Mouse (Mus musculus): ENCODE measurements around the gene Ctss. TPM values are rescaled to one million over a fixed set of nuclear protein-coding genes. Genes with fewer than 3 reads are reported as not detected.

The Ctss gene
- polyA plus RNA-seq, 1 experiment from 2014 or later: 19.0 TPM

GRCm38 (mm10) chr3:95598734-95599133, 72.1 kb downstream of the Ctss start:
- ATAC-seq (ENCODE audit: insufficient number of reproducible peaks, insufficient read depth, low FRiP score, low read depth): no peak

GRCm38 (mm10) chr3:95601287-95601686, 74.7 kb downstream of the Ctss start:
- 95% methylated on average over 3 of the region's 3 CpGs for WGBS

More at GRCm38 (mm10) chr3:95598734-95599133, 72.1 kb downstream of the Ctss start:
- H3K9me3 ChIP-seq (ENCODE audit: control insufficient read depth, low read length): no peaks in the 10 kb centered on the region
- H3K36me3 ChIP-seq (ENCODE audit: control insufficient read depth, insufficient read depth, low read length): peaks cover 39% of the 10 kb centered on the region
- no peak overlapping the region for H3K4me3 ChIP-seq (ENCODE audit: control insufficient read depth in 1 of 2, insufficient read depth in 1 of 2, low read depth in 1 of 2, low read length in 2 of 2)
- H3K27ac ChIP-seq (replicated peaks in 1 of 2; ENCODE audit: control insufficient read depth in 1 of 2, insufficient read depth in 1 of 2, low read depth in 2 of 2, low read length in 2 of 2): no peak overlapping the region
- H3K4me1 ChIP-seq (ENCODE audit: control insufficient read depth in 2 of 2, insufficient read depth in 2 of 2, low read length in 2 of 2): no peaks in the 10 kb centered on the region
- no peaks in the 10 kb centered on the region for H3K27me3 ChIP-seq (ENCODE audit: control insufficient read depth, insufficient read depth, low read length)
- no peak overlapping the region for H3K4me2 ChIP-seq (ENCODE audit: low read length)
- no peak overlapping the region for H3K9ac ChIP-seq (ENCODE audit: low read length)

More at GRCm38 (mm10) chr3:95601287-95601686, 74.7 kb downstream of the Ctss start:
- Histone ChIP-seq H3K4me3 (ENCODE audit: control insufficient read depth in 1 of 2, insufficient read depth in 1 of 2, low read depth in 1 of 2, low read length in 2 of 2) (no peak overlapping the region), H3K36me3 (ENCODE audit: control insufficient read depth, insufficient read depth, low read length) (peaks cover 23% of the 10 kb centered on the region; the same call in 1 of the 2 replicates), H3K4me2 (ENCODE audit: low read length) (no peak overlapping the region), H3K9me3 (ENCODE audit: control insufficient read depth, low read length) (no peaks in the 10 kb centered on the region), H3K9ac (ENCODE audit: low read length) (no peak overlapping the region), H3K4me1 (ENCODE audit: control insufficient read depth in 2 of 2, insufficient read depth in 2 of 2, low read length in 2 of 2) (peaks cover 0 to 6% of the 10 kb centered on the region in 2 experiments; a peak in 2 of 4 replicates), H3K27me3 (ENCODE audit: control insufficient read depth, insufficient read depth, low read length) (no peaks in the 10 kb centered on the region), H3K27ac (replicated peaks in 1 of 2; ENCODE audit: control insufficient read depth in 1 of 2, insufficient read depth in 1 of 2, low read depth in 2 of 2, low read length in 2 of 2) (no peak overlapping the region)
- no peak for ATAC-seq (ENCODE audit: insufficient number of reproducible peaks, insufficient read depth, low FRiP score, low read depth)

Other genes with a start within 250 kb of the Ctss start
- gene Mindy1, start 245.4 kb upstream of the Ctss start, polyA plus RNA-seq (2014; fragmentation: Nextera tagmentation; extraction: Ambion mirVana): 25.6 and 28.8 TPM in 2 replicates
- gene Prune1, start 244.7 kb upstream of the Ctss start, polyA plus RNA-seq (2014; fragmentation: Nextera tagmentation; extraction: Ambion mirVana): 29.8 and 31.7 TPM in 2 replicates
- 0.88 TPM in 2 replicates for gene Anxa9, start 219.6 kb upstream of the Ctss start, polyA plus RNA-seq (2014; fragmentation: Nextera tagmentation; extraction: Ambion mirVana)
- gene Cers2, start 212.0 kb upstream of the Ctss start, polyA plus RNA-seq (2014; fragmentation: Nextera tagmentation; extraction: Ambion mirVana): 118 and 123 TPM in 2 replicates
- gene Setdb1, start 169.6 kb upstream of the Ctss start, polyA plus RNA-seq (2014; fragmentation: Nextera tagmentation; extraction: Ambion mirVana): 22.1 and 24.4 TPM in 2 replicates
- gene 4930558C23Rik, start 123.9 kb upstream of the Ctss start, polyA plus RNA-seq (2014; fragmentation: Nextera tagmentation; extraction: Ambion mirVana): not detected in 2 replicates
- 27.5 and 28.5 TPM in 2 replicates for gene Arnt, start 92.4 kb upstream of the Ctss start, polyA plus RNA-seq (2014; fragmentation: Nextera tagmentation; extraction: Ambion mirVana)
- gene Ctsk, start 27.5 kb upstream of the Ctss start, polyA plus RNA-seq (2014; fragmentation: Nextera tagmentation; extraction: Ambion mirVana): 23.2 and 23.9 TPM in 2 replicates
- gene Hormad1, start 32.9 kb downstream of the Ctss start, polyA plus RNA-seq (2014; fragmentation: Nextera tagmentation; extraction: Ambion mirVana): not detected in 2 replicates
- 26.9 and 27.3 TPM in 2 replicates for gene Golph3l, start 62.1 kb downstream of the Ctss start, polyA plus RNA-seq (2014; fragmentation: Nextera tagmentation; extraction: Ambion mirVana)
- gene Ensa, start 98.2 kb downstream of the Ctss start, polyA plus RNA-seq (2014; fragmentation: Nextera tagmentation; extraction: Ambion mirVana): 47.4 and 51.1 TPM in 2 replicates
- gene Mcl1, start 132.0 kb downstream of the Ctss start, polyA plus RNA-seq (2014; fragmentation: Nextera tagmentation; extraction: Ambion mirVana): 54.3 and 57.2 TPM in 2 replicates
- 6.3 and 7.0 TPM in 2 replicates for gene Adamtsl4, start 161.1 kb downstream of the Ctss start, polyA plus RNA-seq (2014; fragmentation: Nextera tagmentation; extraction: Ambion mirVana)
- gene Ecm1, start 212.8 kb downstream of the Ctss start, polyA plus RNA-seq (2014; fragmentation: Nextera tagmentation; extraction: Ambion mirVana): 62.7 and 66.1 TPM in 2 replicates
- 38.9 and 41.3 TPM in 2 replicates for gene Tars2, start 233.4 kb downstream of the Ctss start, polyA plus RNA-seq (2014; fragmentation: Nextera tagmentation; extraction: Ambion mirVana)

Measured in heart, embryonic 14.5 days (tissue).